Mouse (Mus musculus): ENCODE results near the gene Slc7a6. TPM values are rescaled to one million over a fixed set of nuclear protein-coding genes. Genes with fewer than 3 reads are reported as not detected.

Slc7a6 gene
- total RNA-seq, 4 experiments from 2014 or later = 18.6 to 27.4 (median 23.4) TPM

DNA sequence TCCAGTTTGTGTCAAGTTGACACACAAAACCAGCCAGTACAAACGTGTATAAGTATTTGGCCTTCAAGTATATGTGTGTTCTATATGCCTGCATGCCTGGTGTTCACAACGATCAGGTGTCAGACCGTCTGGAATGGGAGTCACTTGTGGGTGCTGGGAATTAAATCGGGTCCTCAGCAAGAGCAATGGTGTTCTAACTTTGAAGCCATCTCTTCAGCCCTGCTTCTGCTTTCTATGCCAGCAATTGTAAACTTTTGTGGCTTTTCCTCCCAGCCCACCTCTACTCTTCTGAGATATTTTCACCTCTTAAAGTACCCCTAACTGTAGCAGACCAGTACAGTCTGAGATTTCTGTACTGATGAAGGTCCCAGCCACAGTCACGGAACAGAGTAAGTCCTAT is 28.5 kb upstream of the Slc7a6 start:
- DNase-seq (ENCODE audit: low spot score in 2 of 2) = no peak

- DNase-seq (ENCODE audit: low spot score in 2 of 2) = peak in 1 of 2 experiments; percentile 79
Observed at GRCm38 (mm10) chr8:106140769-106141168, 27.9 kb upstream of the Slc7a6 start.

DNA sequence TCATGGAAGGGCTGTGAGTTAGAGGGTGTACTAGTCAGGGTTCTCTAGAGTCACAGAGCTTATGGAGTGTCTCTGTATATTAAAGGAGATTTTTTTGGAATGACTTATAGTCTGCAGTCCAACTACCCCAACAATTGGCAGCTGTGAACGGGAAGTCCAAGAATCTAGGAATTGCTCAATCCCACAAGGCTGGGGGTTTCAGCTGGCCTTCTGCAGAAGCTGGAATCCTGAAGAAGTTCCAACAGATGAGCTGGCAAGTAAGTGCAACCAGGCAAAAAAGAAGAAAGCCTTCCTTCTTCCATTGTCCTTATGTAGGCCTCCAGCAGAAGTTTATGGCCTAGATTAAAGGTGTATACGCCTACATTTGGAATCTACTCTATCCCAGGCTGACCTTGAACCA is 23.3 kb upstream of the Slc7a6 start:
- DNase-seq (ENCODE audit: low spot score in 2 of 2) = no peak

DNA sequence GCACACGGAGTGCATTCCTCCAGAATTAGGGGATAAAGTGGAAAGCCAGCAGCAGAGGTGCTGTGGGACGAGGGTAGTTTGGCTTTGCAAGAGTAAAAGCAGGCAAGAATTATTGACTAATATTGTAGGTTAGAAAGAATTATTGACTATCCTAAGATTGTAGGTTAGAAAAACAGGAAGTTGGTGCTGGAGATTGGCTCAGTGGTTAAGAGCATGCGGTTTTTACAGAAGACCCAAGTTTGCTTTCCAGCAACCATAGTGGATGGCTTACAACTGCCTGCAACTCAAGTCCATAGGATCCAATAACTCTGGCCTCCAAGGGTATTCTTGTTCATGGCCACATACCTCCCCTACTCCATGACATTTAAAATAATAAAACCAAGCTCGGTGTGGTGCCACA is 22.6 kb upstream of the Slc7a6 start:
- no peak for DNase-seq (ENCODE audit: low spot score in 2 of 2)

- DNase-seq (ENCODE audit: low spot score in 2 of 2) = no peak
Observed at GRCm38 (mm10) chr8:106147868-106148565, 20.6 kb upstream of the Slc7a6 start.

- no peak for DNase-seq (ENCODE audit: low spot score in 2 of 2)
Observed at GRCm38 (mm10) chr8:106149025-106149424, 19.6 kb upstream of the Slc7a6 start.

- DNase-seq (ENCODE audit: low spot score in 2 of 2) = peak; percentile 83 to 91
Observed at GRCm38 (mm10) chr8:106149801-106150652, 18.6 kb upstream of the Slc7a6 start, which contains the start of gene Pla2g15. Gene Pla2g15, plus strand, starts transcription at chr8:106150399.

DNA sequence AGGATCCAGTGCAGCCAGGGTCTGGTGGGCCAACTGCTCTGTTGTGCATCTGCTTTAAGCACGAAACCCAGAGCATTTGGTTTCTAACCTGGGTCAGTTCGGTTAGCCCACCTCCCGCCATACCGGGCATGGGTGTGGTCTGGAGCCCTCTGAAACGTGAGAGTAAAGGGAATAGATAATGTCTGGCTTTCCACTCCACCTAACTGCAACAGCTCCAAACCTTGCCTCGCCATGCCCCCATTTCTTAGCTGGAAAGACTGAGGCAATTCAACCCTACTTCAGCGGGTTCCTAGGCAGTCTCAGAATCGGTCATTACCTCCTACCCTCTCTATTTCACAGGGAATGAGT is 18.0 kb upstream of the Slc7a6 start:
- no peak for DNase-seq (ENCODE audit: low spot score in 2 of 2)

GRCm38 (mm10) chr8:106151041-106151440 is 17.6 kb upstream of the Slc7a6 start:
- DNase-seq (ENCODE audit: low spot score in 2 of 2) = no peak

- DNase-seq (ENCODE audit: low spot score in 2 of 2) = no peak
Observed at GRCm38 (mm10) chr8:106152876-106153275, 15.8 kb upstream of the Slc7a6 start.

- DNase-seq (ENCODE audit: low spot score in 2 of 2) = no peak
Observed at GRCm38 (mm10) chr8:106157419-106157818, 11.2 kb upstream of the Slc7a6 start.

GRCm38 (mm10) chr8:106158381-106158780 is 10.3 kb upstream of the Slc7a6 start:
- no peak for DNase-seq (ENCODE audit: low spot score in 2 of 2)

GRCm38 (mm10) chr8:106159876-106160275 is 8.8 kb upstream of the Slc7a6 start:
- no peak for DNase-seq (ENCODE audit: low spot score in 2 of 2)

- no peak for DNase-seq (ENCODE audit: low spot score in 2 of 2)
Observed at GRCm38 (mm10) chr8:106163251-106163650, 5.4 kb upstream of the Slc7a6 start.

DNA sequence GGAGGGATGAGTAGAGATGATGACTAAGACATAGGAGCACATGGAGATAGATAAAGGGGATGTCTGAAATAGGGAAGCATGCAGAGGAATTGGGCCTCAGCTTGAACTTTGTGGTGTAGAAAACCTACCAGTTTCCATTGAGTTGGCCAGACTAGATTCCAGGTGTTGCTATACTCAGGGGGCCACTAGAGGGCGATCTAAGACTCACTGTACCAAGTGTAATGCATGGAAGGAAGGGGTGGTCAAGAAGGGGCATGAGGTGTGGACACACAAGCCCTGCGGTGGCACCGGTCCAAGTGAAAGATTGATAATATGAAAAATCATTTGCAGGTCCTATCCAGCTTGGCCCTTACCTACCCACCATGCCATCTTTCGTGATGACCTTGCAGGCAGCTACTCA is 3.2 kb upstream of the Slc7a6 start:
- DNase-seq (ENCODE audit: low spot score in 2 of 2) = peak; percentile 40 to 49

- DNase-seq (ENCODE audit: low spot score in 2 of 2) = peak in 1 of 2 experiments; percentile 39
Observed at GRCm38 (mm10) chr8:106169017-106169933, 618 bp downstream of the Slc7a6 start.

DNA sequence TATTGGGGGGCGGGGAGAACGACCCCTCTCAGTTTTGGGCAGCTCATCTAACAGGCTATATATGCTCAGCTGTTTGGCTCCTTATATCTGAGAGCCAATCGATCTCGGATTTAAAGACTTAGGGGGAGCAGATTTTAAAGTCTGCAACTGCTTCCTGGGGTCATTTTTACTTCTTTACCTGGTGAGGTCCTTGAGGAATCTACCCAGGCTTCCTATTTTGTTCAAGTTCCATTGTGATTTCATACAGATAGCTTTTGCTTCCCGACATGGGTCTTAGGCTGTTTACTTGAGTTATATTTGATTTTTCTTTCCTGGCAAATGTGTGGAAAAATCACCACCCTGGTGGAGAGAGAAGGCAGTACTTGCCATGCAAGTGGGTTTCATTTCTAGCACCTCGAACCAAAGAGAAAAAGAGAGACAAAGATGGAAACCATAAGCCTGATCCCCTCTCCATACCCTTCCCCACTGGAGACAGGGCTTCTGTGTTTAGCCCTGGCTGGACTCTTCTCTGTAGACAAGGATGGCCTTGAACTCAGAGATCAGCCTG is 1.4 kb downstream of the Slc7a6 start:
- DNase-seq (ENCODE audit: low spot score in 2 of 2) = no peak

GRCm38 (mm10) chr8:106173566-106173965 is 4.9 kb downstream of the Slc7a6 start:
- no peak for DNase-seq (ENCODE audit: low spot score in 2 of 2)

DNA sequence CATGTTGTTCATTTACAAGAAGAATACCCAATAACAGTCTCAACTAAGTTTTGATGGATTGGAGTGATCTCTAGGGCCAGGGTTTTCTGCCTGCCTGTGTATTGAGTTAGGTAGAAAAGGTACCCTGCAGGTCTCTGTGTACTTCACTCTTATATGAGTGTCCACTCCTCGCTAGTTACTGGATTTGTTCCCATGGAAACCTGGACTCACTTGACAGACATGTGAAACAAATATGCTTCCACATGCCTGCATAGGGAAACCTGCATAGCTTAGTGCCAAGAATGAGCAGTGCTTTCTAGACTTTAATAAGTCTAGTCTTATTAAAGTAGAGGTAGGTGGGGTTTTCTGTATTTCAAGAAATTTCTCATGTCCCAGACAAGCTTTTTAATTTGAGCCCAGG is 8.2 kb downstream of the Slc7a6 start:
- DNase-seq (ENCODE audit: low spot score in 2 of 2) = no peak

- DNase-seq (ENCODE audit: low spot score in 2 of 2) = no peak
Observed at GRCm38 (mm10) chr8:106177594-106177993, 8.9 kb downstream of the Slc7a6 start.

GRCm38 (mm10) chr8:106178428-106178827 is 9.8 kb downstream of the Slc7a6 start:
- no peak for DNase-seq (ENCODE audit: low spot score in 2 of 2)
